Comparison of ENCODE assay signal across 14 mouse cellular contexts in genomic region chr10:108765564-108765963, GRCm38 (mm10).
DNase-seq lines count a peak whose midpoint lies in the region; ATAC-seq and TF ChIP-seq lines count a peak whose summit lies in the region.
"Had no signal": no experiment of that assay in that cellular context is flagged by ENCODE, and none has a peak within 500 bp of the region (broad histone marks: within the 10 kb centered on the region; RNA-seq: fewer than 3 reads in every experiment).

No protein-coding gene starts in this region.

- ATAC-seq in hindbrain, postnatal 0 days = 0 out of 2 replicates have a peak, but pooled peaks have one; percentile 35
- ATAC-seq in hindbrain, embryonic 11.5 days (ENCODE audit: low FRiP score) = no peak
- ATAC-seq in activated CD4-positive, CD25-positive, alpha-beta regulatory T cell, adult 4 months = no peak
- ATAC-seq in liver, postnatal 0 days = no peak
- ATAC-seq: forebrain, embryonic 15.5 days; inflammation-experienced regulatory T-cells, adult 6 months; liver, embryonic 12.5 days had no signal

- H3K9ac ChIP-seq in hindbrain, postnatal 0 days (replicated peaks; ENCODE audit: low read length) = no peak overlapping the region
- H3K9ac ChIP-seq in hindbrain, embryonic 11.5 days (ENCODE audit: low read depth, low read length) = no peak overlapping the region
- no peak overlapping the region for H3K9ac ChIP-seq in liver, postnatal 0 days (replicated peaks)
- H3K9ac ChIP-seq: forebrain, embryonic 15.5 days; heart, embryonic 12.5 days; liver, embryonic 12.5 days had no signal

- peak; percentile 60 for DNase-seq in hindbrain, postnatal 0 days (ENCODE audit: low spot score)
- no peak for DNase-seq in hindbrain, embryonic 11.5 days (ENCODE audit: low spot score)
- DNase-seq in brain, adult 2 months (ENCODE audit: low read depth, low spot score) = peak; percentile 86
- peak; percentile 47 for DNase-seq in cerebellum, adult 11 months
- DNase-seq in cerebellum, postnatal 14 days = peak; percentile 38 to 70
- DNase-seq in liver, postnatal 0 days = no peak
- DNase-seq: adrenal gland, postnatal 14 days; kidney, adult 9 months; kidney, postnatal 36 days had no signal

- no peaks in the 10 kb centered on the region for H3K9me3 ChIP-seq in hindbrain, postnatal 0 days (ENCODE audit: low read length)
- no peaks in the 10 kb centered on the region for H3K9me3 ChIP-seq in hindbrain, embryonic 11.5 days (ENCODE audit: control insufficient read depth, low read length)
- H3K9me3 ChIP-seq in liver, postnatal 0 days (ENCODE audit: low read length) = no peaks in the 10 kb centered on the region
- H3K9me3 ChIP-seq: forebrain, embryonic 15.5 days; heart, embryonic 12.5 days; liver, embryonic 12.5 days had no signal

- no peaks in the 10 kb centered on the region for H3K4me1 ChIP-seq in hindbrain, postnatal 0 days (ENCODE audit: insufficient read depth, low read length)
- H3K4me1 ChIP-seq in hindbrain, embryonic 11.5 days (replicated peaks; ENCODE audit: control insufficient read depth, insufficient read depth, low read length) = no peaks in the 10 kb centered on the region
- H3K4me1 ChIP-seq in liver, postnatal 0 days (ENCODE audit: insufficient read depth) = no peaks in the 10 kb centered on the region
- H3K4me1 ChIP-seq: heart, embryonic 12.5 days; liver, embryonic 12.5 days had no signal

- no peak overlapping the region for H3K4me2 ChIP-seq in hindbrain, postnatal 0 days (ENCODE audit: low read depth, low read length)
- H3K4me2 ChIP-seq in hindbrain, embryonic 11.5 days (replicated peaks; ENCODE audit: low read depth, low read length) = no peak overlapping the region
- H3K4me2 ChIP-seq in liver, postnatal 0 days (ENCODE audit: low read depth, low read length) = no peak overlapping the region
- H3K4me2 ChIP-seq: forebrain, embryonic 15.5 days; heart, embryonic 12.5 days; liver, embryonic 12.5 days had no signal

- no peaks in the 10 kb centered on the region for H3K36me3 ChIP-seq in hindbrain, postnatal 0 days (ENCODE audit: insufficient read depth, low read length)
- no peaks in the 10 kb centered on the region for H3K36me3 ChIP-seq in hindbrain, embryonic 11.5 days (ENCODE audit: control insufficient read depth, insufficient read depth, low read length)
- H3K36me3 ChIP-seq in liver, postnatal 0 days (replicated peaks; ENCODE audit: insufficient read depth, low read length) = no peaks in the 10 kb centered on the region
- H3K36me3 ChIP-seq: forebrain, embryonic 15.5 days; heart, embryonic 12.5 days; liver, embryonic 12.5 days had no signal

- no peak for TF ChIP-seq EP300 in liver, postnatal 0 days (IDR thresholded peaks at IDR 0.05; ENCODE audit: low read depth)

- no peak overlapping the region for H3K4me3 ChIP-seq in hindbrain, postnatal 0 days (ENCODE audit: low read length)
- no peak overlapping the region for H3K4me3 ChIP-seq in hindbrain, embryonic 11.5 days (ENCODE audit: low read depth, low read length)
- H3K4me3 ChIP-seq in liver, postnatal 0 days (ENCODE audit: low read depth, low read length) = no peak overlapping the region
- H3K4me3 ChIP-seq: forebrain, embryonic 15.5 days; heart, embryonic 12.5 days; liver, embryonic 12.5 days had no signal

- TF ChIP-seq CTCF in hindbrain, postnatal 0 days (IDR thresholded peaks at IDR 0.05; ENCODE audit: low read depth) = no peak
- no peak for TF ChIP-seq CTCF in liver, postnatal 0 days (IDR thresholded peaks at IDR 0.05; ENCODE audit: low read depth)

- H3K27me3 ChIP-seq in hindbrain, postnatal 0 days (ENCODE audit: insufficient read depth, low read length) = no peaks in the 10 kb centered on the region
- H3K27me3 ChIP-seq in hindbrain, embryonic 11.5 days (ENCODE audit: control insufficient read depth, insufficient read depth, low read length) = no peaks in the 10 kb centered on the region
- no peaks in the 10 kb centered on the region for H3K27me3 ChIP-seq in liver, postnatal 0 days (ENCODE audit: insufficient read depth, low read length)
- H3K27me3 ChIP-seq: forebrain, embryonic 15.5 days; heart, embryonic 12.5 days; liver, embryonic 12.5 days had no signal

- no peak overlapping the region for H3K27ac ChIP-seq in hindbrain, postnatal 0 days
- no peak overlapping the region for H3K27ac ChIP-seq in hindbrain, embryonic 11.5 days (ENCODE audit: low read depth, low read length)
- no peak overlapping the region for H3K27ac ChIP-seq in liver, postnatal 0 days (ENCODE audit: low read depth)
- H3K27ac ChIP-seq: forebrain, embryonic 15.5 days; liver, embryonic 12.5 days had no signal

Comparison
In these comparisons a context has a peak if more than half of its experiments do, and no peak if none do; other contexts are left out.
1. DNase-seq: peak in hindbrain, postnatal 0 days (single experiment), brain, adult 2 months (single experiment), cerebellum, adult 11 months (single experiment) and cerebellum, postnatal 14 days (2 of 2); none in hindbrain, embryonic 11.5 days (single experiment) and liver, postnatal 0 days (single experiment).